Mouse (Mus musculus) neural tube, postnatal 0 days (tissue): ENCODE data around the gene Lrrc8a. TPM values are rescaled to one million over a fixed set of nuclear protein-coding genes. Genes with fewer than 3 reads are reported as not detected.

Source experiments
- polyA plus RNA-seq: library from polyadenylated mRNA; unstranded; fragments of >200 nt; fragmentation: Nextera tagmentation; extraction: Ambion mirVana; gene quantifications from 2 replicates; pipeline ENCODE4 v1.2.1, GENCODE M21; 2015

The Lrrc8a gene
- 60.2 and 61.1 TPM in 2 replicates for polyA plus RNA-seq

GRCm38 (mm10) chr2:30237199-30237880, at the start of gene Lrrc8a:
Lrrc8a (plus strand) TSS chr2:30237715.

GRCm38 (mm10) chr2:30205629-30206357, 31.7 kb upstream of the Lrrc8a start, which contains the start of gene Kyat1:
Kyat1 (minus strand) TSS chr2:30205847.

GRCm38 (mm10) chr2:30240267-30240666, 2.8 kb downstream of the Lrrc8a start, which contains the start of gene Gm28035:
Gm28035 (plus strand) TSS chr2:30240567.

GRCm38 (mm10) chr2:30265767-30266253, 28.3 kb downstream of the Lrrc8a start, which contains the start of gene Phyhd1:
Phyhd1 (plus strand) TSS chr2:30266203.

GRCm38 (mm10) chr2:30280743-30281142, 43.2 kb downstream of the Lrrc8a start, which contains the start of gene Gm28038:
Gm28038 (plus strand) TSS chr2:30281043.

GRCm38 (mm10) chr2:30286192-30287026, 48.9 kb downstream of the Lrrc8a start, which contains the start of the genes Dolk and Nup188:
Dolk (minus strand) TSS chr2:30286334.
Nup188 (plus strand) TSS chr2:30286397.

Other genes with a start within 250 kb of the Lrrc8a start
- gene Wdr34, start 188.8 kb upstream of the Lrrc8a start, polyA plus RNA-seq = 57.4 and 65.7 TPM in 2 replicates
- 280 and 287 TPM in 2 replicates for gene Set, start 180.3 kb upstream of the Lrrc8a start, polyA plus RNA-seq
- gene Pkn3, start 160.0 kb upstream of the Lrrc8a start, polyA plus RNA-seq = 0.87 and 1.0 TPM in 2 replicates
- 35.6 and 39.5 TPM in 2 replicates for gene Zdhhc12, start 144.1 kb upstream of the Lrrc8a start, polyA plus RNA-seq
- gene Zer1, start 113.1 kb upstream of the Lrrc8a start, polyA plus RNA-seq = 16.3 and 17.7 TPM in 2 replicates
- gene Tbc1d13, start 104.0 kb upstream of the Lrrc8a start, polyA plus RNA-seq = 9.2 and 10.8 TPM in 2 replicates
- gene Endog, start 66.2 kb upstream of the Lrrc8a start, polyA plus RNA-seq = 52.6 and 59.4 TPM in 2 replicates
- gene Spout1, start 59.3 kb upstream of the Lrrc8a start, polyA plus RNA-seq = 52.8 and 64.2 TPM in 2 replicates
- 17.1 and 18.6 TPM in 2 replicates for gene Kyat1, start 31.9 kb upstream of the Lrrc8a start, polyA plus RNA-seq
- 0.09 and 0.15 TPM in 2 replicates for gene Gm28035, start 2.9 kb downstream of the Lrrc8a start, polyA plus RNA-seq
- 7.3 and 8.3 TPM in 2 replicates for gene Phyhd1, start 28.5 kb downstream of the Lrrc8a start, polyA plus RNA-seq
- not detected in 2 replicates for gene Gm28038, start 43.3 kb downstream of the Lrrc8a start, polyA plus RNA-seq
- gene Dolk, start 48.6 kb downstream of the Lrrc8a start, polyA plus RNA-seq = 42.0 and 45.1 TPM in 2 replicates
- 10.0 and 11.1 TPM in 2 replicates for gene Nup188, start 48.7 kb downstream of the Lrrc8a start, polyA plus RNA-seq
- 180 and 203 TPM in 2 replicates for gene Sh3glb2, start 121.6 kb downstream of the Lrrc8a start, polyA plus RNA-seq
- 33.5 and 36.1 TPM in 2 replicates for gene Miga2, start 126.5 kb downstream of the Lrrc8a start, polyA plus RNA-seq
- gene Dolpp1, start 154.5 kb downstream of the Lrrc8a start, polyA plus RNA-seq = 53.7 and 54.8 TPM in 2 replicates
- gene Crat, start 178.1 kb downstream of the Lrrc8a start, polyA plus RNA-seq = 25.8 and 29.2 TPM in 2 replicates
- 125 and 136 TPM in 2 replicates for gene Ptpa, start 178.3 kb downstream of the Lrrc8a start, polyA plus RNA-seq
- gene Ier5l, start 236.5 kb downstream of the Lrrc8a start, polyA plus RNA-seq = 2.4 and 6.8 TPM in 2 replicates